Mouse (Mus musculus): ENCODE measurements at regions not wholly inside any gene's neighbourhood (a gene's known extent, or its start where the extent isn't known, plus 50 kb on each side); places are given as distances from the start of the nearest gene placed in this dataset.
A peak's percentile ranks its signal among the peaks of the same experiment; 100 is the strongest.

DNA sequence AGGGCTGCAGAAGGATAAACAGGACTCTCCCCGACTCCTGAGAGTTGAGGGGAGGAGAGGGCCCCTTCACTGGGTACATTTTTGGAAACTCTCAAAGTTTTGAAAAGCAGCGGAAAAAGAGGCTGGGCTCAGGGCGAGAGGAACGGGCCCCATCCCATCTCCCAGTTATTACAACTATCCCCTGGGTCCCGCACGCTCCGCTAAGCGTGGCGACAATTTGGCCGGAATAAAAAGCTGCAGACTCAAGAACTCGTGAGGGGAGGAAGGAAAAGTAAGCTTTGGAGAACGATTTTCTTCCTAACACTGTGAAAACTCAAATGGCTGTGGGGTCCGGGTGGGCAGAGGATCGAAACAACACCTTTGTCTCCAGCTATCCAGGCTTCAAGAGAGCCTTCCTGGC lies 611.4 kb upstream of the Sall1 start:
- H3K4me1 ChIP-seq (ENCODE audit: insufficient read depth), result peaks cover 5% of the 10 kb centered on the region; the same call in 1 of the 2 replicates
- no peak overlapping the region for H3K4me3 ChIP-seq (ENCODE audit: low read depth, low read length)
- H3K4me2 ChIP-seq, result no peak overlapping the region
- H3K36me3 ChIP-seq (ENCODE audit: insufficient read depth), result no peaks in the 10 kb centered on the region
- TF ChIP-seq CTCF (IDR thresholded peaks at IDR 0.05; ENCODE audit: low read depth), result no peak
- H3K9me3 ChIP-seq (ENCODE audit: low read depth, low read length), result no peaks in the 10 kb centered on the region
- no peak overlapping the region for H3K27ac ChIP-seq (ENCODE audit: low read depth)
- no peak overlapping the region for H3K9ac ChIP-seq
- ATAC-seq (ENCODE audit: insufficient read depth), result no peak
- no peaks in the 10 kb centered on the region for H3K27me3 ChIP-seq (ENCODE audit: insufficient read depth, low read length)
- no peak for DNase-seq
- WGBS, result 75% methylated on average over 14 of the region's 14 CpGs

DNA sequence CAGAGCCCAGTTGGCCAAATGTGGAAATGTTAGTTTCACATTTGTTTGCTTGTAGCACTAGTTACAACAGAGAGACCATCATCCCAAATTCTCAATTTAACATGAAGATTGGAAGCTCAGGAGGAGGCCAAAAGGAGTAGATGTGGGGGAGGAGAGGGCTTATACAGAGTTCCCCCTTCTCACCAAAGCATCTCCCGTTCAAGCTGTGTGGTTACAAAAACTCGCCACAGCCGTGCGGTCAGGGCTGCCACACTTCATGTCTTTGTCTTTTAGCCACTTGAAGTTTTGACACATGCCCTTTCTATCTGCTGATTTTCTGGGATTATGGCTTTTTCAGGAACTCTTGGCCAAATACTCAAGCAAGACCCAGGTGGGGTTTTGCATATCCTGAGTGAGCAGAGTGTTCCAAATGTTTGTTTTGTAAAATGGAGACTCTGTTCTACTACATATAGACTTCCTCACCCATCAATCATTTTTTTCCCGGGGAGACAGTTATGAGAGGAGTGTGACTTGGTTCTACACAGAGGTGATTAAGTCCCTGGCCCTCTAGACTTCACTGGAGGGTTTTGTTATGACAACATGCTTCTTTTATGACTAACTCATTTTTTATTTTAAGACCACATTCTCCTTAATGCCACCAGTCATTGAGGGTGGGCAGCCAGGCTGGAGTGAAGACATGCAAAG lies 605.4 kb upstream of the Sall1 start:
- no peaks in the 10 kb centered on the region for H3K9me3 ChIP-seq (ENCODE audit: low read depth, low read length)
- no peak overlapping the region for H3K9ac ChIP-seq
- TF ChIP-seq CTCF (IDR thresholded peaks at IDR 0.05; ENCODE audit: low read depth), result no peak
- H3K4me1 ChIP-seq (ENCODE audit: insufficient read depth), result no peaks in the 10 kb centered on the region
- no peaks in the 10 kb centered on the region for H3K36me3 ChIP-seq (ENCODE audit: insufficient read depth)
- no peak overlapping the region for H3K27ac ChIP-seq (ENCODE audit: low read depth)
- H3K4me2 ChIP-seq, result no peak overlapping the region
- H3K4me3 ChIP-seq (ENCODE audit: low read depth, low read length), result no peak overlapping the region
- DNase-seq, result no peak
- WGBS, result 46% methylated on average over 5 of the region's 5 CpGs
- no peaks in the 10 kb centered on the region for H3K27me3 ChIP-seq (ENCODE audit: insufficient read depth, low read length)
- ATAC-seq (ENCODE audit: insufficient read depth), result no peak

DNA sequence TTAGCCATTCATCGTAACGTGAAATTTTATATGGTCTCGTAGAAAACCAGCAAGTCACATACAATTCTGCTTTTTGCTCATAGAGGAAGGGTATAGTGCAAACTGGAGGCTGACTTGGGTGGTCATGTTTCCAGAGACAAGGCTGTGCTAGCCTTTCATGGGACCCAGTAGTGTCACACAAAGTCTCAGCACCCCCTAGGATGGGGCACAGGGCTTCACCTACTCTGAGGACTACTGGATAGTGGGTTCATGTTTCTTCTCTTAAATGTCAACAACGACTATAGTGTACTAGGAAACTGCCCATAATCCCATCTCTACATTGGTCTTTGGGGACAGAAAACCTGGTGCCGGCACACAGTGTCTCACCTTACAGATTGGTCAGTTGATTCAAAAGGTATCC lies 603.0 kb upstream of the Sall1 start:
- DNase-seq (no peak), ATAC-seq (ENCODE audit: insufficient read depth) (no peak)
- no peak overlapping the region for H3K4me2 ChIP-seq
- no peak overlapping the region for H3K27ac ChIP-seq (ENCODE audit: low read depth)
- H3K4me1 ChIP-seq (ENCODE audit: insufficient read depth), result no peaks in the 10 kb centered on the region
- no peak overlapping the region for H3K9ac ChIP-seq
- no peak overlapping the region for H3K4me3 ChIP-seq (ENCODE audit: low read depth, low read length)
- no peaks in the 10 kb centered on the region for H3K27me3 ChIP-seq (ENCODE audit: insufficient read depth, low read length)
- H3K9me3 ChIP-seq (ENCODE audit: low read depth, low read length), result no peaks in the 10 kb centered on the region
- no peaks in the 10 kb centered on the region for H3K36me3 ChIP-seq (ENCODE audit: insufficient read depth)
- 83% methylated on average over 5 of the region's 5 CpGs for WGBS
- no peak for TF ChIP-seq CTCF (IDR thresholded peaks at IDR 0.05; ENCODE audit: low read depth)

DNA sequence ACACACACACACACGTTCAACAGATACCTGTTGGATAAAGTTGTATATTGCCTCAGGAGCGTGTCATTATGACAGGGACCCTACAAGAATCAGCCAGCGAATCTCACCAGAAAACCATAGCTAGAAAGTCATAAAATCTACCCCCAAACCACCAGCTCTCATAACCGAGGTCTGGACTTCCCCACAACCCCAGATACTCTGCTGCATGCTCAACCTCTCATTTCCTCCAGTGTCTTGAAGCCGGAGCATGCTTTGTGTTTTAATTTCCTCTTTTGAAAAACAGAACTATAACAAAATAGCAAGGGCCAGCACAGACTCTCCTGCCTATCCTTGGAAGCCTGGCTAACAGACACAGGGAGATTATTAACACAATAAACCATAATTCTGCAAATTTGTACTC lies 597.4 kb upstream of the Sall1 start:
- no peaks in the 10 kb centered on the region for H3K4me1 ChIP-seq (ENCODE audit: insufficient read depth)
- H3K36me3 ChIP-seq (ENCODE audit: insufficient read depth), result no peaks in the 10 kb centered on the region
- H3K4me2 ChIP-seq, result no peak overlapping the region
- no peak overlapping the region for H3K27ac ChIP-seq (ENCODE audit: low read depth)
- WGBS, result 71% methylated on average over 5 of the region's 5 CpGs
- no peak overlapping the region for H3K9ac ChIP-seq
- H3K9me3 ChIP-seq (ENCODE audit: low read depth, low read length), result no peaks in the 10 kb centered on the region
- ATAC-seq (ENCODE audit: insufficient read depth) (no peak), DNase-seq (no peak)
- H3K4me3 ChIP-seq (ENCODE audit: low read depth, low read length), result no peak overlapping the region
- TF ChIP-seq CTCF (IDR thresholded peaks at IDR 0.05; ENCODE audit: low read depth), result no peak
- no peaks in the 10 kb centered on the region for H3K27me3 ChIP-seq (ENCODE audit: insufficient read depth, low read length)

GRCm38 (mm10) chr8:89634864-89635263 lies 590.9 kb upstream of the Sall1 start:
- H3K4me2 ChIP-seq, result no peak overlapping the region
- ATAC-seq (ENCODE audit: insufficient read depth) (no peak), DNase-seq (no peak)
- TF ChIP-seq CTCF (IDR thresholded peaks at IDR 0.05; ENCODE audit: low read depth), result no peak
- H3K4me3 ChIP-seq (ENCODE audit: low read depth, low read length), result no peak overlapping the region
- H3K4me1 ChIP-seq (ENCODE audit: insufficient read depth), result no peaks in the 10 kb centered on the region
- H3K9me3 ChIP-seq (ENCODE audit: low read depth, low read length), result no peaks in the 10 kb centered on the region
- 87% methylated on average over 2 of the region's 2 CpGs for WGBS
- no peak overlapping the region for H3K27ac ChIP-seq (ENCODE audit: low read depth)
- H3K27me3 ChIP-seq (ENCODE audit: insufficient read depth, low read length), result no peaks in the 10 kb centered on the region
- no peak overlapping the region for H3K9ac ChIP-seq
- H3K36me3 ChIP-seq (ENCODE audit: insufficient read depth), result no peaks in the 10 kb centered on the region

DNA sequence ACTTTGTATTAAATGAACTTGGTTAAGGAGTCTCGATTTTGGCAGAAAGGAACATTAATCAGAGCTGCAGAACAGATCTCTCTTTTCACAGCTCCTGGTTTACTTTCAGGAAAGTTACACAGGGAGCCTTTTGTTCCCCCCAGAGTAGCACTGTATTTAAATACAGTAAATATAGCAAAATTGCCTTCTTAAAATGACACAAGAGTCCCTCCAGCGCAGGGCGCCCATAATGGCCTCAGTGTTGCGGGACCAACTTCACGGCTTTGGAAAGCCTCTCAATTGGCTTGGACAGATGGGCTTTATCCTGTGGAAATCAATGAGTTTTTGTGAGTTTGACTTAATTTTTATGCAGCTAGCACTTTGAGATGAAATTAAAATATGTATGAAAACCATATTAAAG lies 588.3 kb upstream of the Sall1 start:
- no peak for TF ChIP-seq CTCF (IDR thresholded peaks at IDR 0.05; ENCODE audit: low read depth)
- no peaks in the 10 kb centered on the region for H3K36me3 ChIP-seq (ENCODE audit: insufficient read depth)
- no peak overlapping the region for H3K9ac ChIP-seq
- DNase-seq (peak; percentile 8), ATAC-seq (ENCODE audit: insufficient read depth) (no peak)
- no peaks in the 10 kb centered on the region for H3K27me3 ChIP-seq (ENCODE audit: insufficient read depth, low read length)
- H3K4me3 ChIP-seq (ENCODE audit: low read depth, low read length), result no peak overlapping the region
- WGBS, result 49% methylated on average over 5 of the region's 5 CpGs
- no peak overlapping the region for H3K27ac ChIP-seq (ENCODE audit: low read depth)
- no peaks in the 10 kb centered on the region for H3K9me3 ChIP-seq (ENCODE audit: low read depth, low read length)
- H3K4me1 ChIP-seq (ENCODE audit: insufficient read depth), result no peaks in the 10 kb centered on the region
- H3K4me2 ChIP-seq, result no peak overlapping the region

DNA sequence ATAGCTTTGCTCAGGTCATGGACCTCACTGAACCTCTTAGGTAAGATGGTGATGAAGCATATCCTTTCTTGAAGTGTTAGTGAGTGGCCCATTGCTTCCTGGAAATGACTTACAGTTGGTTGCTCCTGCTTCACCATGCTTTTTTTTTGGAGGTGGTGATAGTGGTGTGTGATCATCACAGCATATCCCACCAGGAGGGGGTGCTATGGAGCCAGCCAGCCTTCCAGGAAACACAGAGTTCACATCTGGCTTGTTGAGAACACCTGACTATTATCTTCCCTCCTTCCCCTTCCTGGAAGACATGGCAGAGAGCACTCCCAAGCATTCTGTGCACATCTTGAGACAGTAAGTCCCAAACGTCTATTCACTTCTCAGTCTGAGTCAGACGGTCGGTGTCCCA lies 586.6 kb upstream of the Sall1 start:
- WGBS, result 89% methylated on average over 3 of the region's 3 CpGs
- no peak for DNase-seq

More for the DNA sequence above, 586.6 kb upstream of the Sall1 start:
- H3K4me1 ChIP-seq (ENCODE audit: insufficient read depth), result no peaks in the 10 kb centered on the region
- H3K27me3 ChIP-seq (ENCODE audit: insufficient read depth, low read length), result no peaks in the 10 kb centered on the region
- no peaks in the 10 kb centered on the region for H3K9me3 ChIP-seq (ENCODE audit: low read depth, low read length)
- H3K36me3 ChIP-seq (ENCODE audit: insufficient read depth), result no peaks in the 10 kb centered on the region
- ATAC-seq (ENCODE audit: insufficient read depth), result no peak
- no peak overlapping the region for H3K4me3 ChIP-seq (ENCODE audit: low read depth, low read length)
- no peak overlapping the region for H3K9ac ChIP-seq
- H3K4me2 ChIP-seq, result no peak overlapping the region
- H3K27ac ChIP-seq (ENCODE audit: low read depth), result no peak overlapping the region
- peak; percentile 36; the same call in 1 of the 2 replicates for TF ChIP-seq CTCF (IDR thresholded peaks at IDR 0.05; ENCODE audit: low read depth)
